Mouse (Mus musculus) stomach, postnatal 0 days (tissue): ENCODE measurements around the gene Mvb12b.

Source experiments
- CTCF ChIP-seq: IDR thresholded peaks from 2 replicates; pipeline ENCODE4 v1.5.1; 2016; ENCODE audit warnings: antibody characterized with exemption, low read depth, mild to moderate bottlenecking, moderate library complexity
- EP300 ChIP-seq: optimal IDR thresholded peaks from 2 replicates; pipeline ENCODE3; 2016; ENCODE audit warnings: antibody characterized with exemption

DNA sequence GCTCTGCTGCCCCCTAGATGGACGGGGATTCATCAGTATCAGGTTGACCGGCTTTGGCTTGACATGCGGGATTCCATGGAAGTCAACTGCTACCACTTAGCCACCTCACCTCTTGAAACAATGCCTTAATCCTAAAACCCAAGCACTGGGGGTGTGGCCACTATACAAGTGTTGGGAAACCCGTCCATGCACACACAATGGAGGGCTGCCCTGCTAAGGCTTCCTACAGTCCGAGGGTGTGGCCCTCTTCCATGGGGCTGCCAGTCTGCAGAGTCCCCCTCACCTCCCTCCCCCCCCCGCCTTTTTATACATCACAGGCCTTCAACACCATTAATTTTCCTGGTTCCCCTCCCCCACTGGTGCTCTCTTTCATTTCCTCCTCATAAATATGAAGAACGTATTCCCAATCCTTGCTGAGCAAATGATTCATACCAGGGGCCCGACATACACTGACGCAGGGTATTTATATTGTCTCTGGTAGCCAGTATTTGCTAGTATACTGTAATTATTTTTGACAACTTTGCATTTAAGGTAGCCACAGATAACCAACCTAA is 51.0 kb downstream of the Mvb12b start:
- TF ChIP-seq CTCF (no peak), EP300 (no peak)
